8 mouse cellular contexts compared by ENCODE assay signal in genomic region chr11:84818085-84818960, GRCm38 (mm10). TPM values are rescaled to one million over a fixed set of nuclear protein-coding genes. Genes with fewer than 3 reads are reported as not detected.
A peak's percentile ranks its signal among the peaks of the same experiment; 100 is the strongest.
DNase-seq lines count a peak whose midpoint lies in the region; ATAC-seq and TF ChIP-seq lines count a peak whose summit lies in the region.

No protein-coding gene starts in this region.

- peak overlapping the region; percentile 82 for H3K4me3 ChIP-seq in ES-Bruce4 (ENCODE audit: low read depth, low read length)
- H3K4me3 ChIP-seq in forebrain, embryonic 12.5 days (replicated peaks), result peak overlapping the region; percentile 56
- peak overlapping the region; percentile 61 for H3K4me3 ChIP-seq in lung, adult 2 months (replicated peaks; ENCODE audit: extremely low read depth, low read depth, low read length)
- peak overlapping the region; percentile 75 for H3K4me3 ChIP-seq in neural tube, embryonic 15.5 days (replicated peaks)

- H3K4me1 ChIP-seq in ES-Bruce4 (ENCODE audit: control insufficient read depth, insufficient read depth, low read length), result no peaks in the 10 kb centered on the region
- peaks cover 16% of the 10 kb centered on the region for H3K4me1 ChIP-seq in forebrain, embryonic 12.5 days
- H3K4me1 ChIP-seq in lung, adult 2 months (ENCODE audit: control insufficient read depth, insufficient read depth, low read length), result peaks cover 3% of the 10 kb centered on the region; the same call in 1 of the 2 replicates
- H3K4me1 ChIP-seq in neural tube, embryonic 15.5 days, result peaks cover 15% of the 10 kb centered on the region

- H3K9me3 ChIP-seq in ES-Bruce4 (replicated peaks; ENCODE audit: control insufficient read depth, insufficient read depth, low read length, poor library complexity, severe bottlenecking), result no peaks in the 10 kb centered on the region
- no peaks in the 10 kb centered on the region for H3K9me3 ChIP-seq in forebrain, embryonic 12.5 days
- no peaks in the 10 kb centered on the region for H3K9me3 ChIP-seq in neural tube, embryonic 15.5 days (replicated peaks)

- TF ChIP-seq EP300 in ES-Bruce4 (IDR thresholded peaks at IDR 0.05; ENCODE audit: insufficient read depth, low read depth, low read length), result no peak

- peak overlapping the region; percentile 90 for H3K4me2 ChIP-seq in forebrain, embryonic 12.5 days
- peak overlapping the region; percentile 97 for H3K4me2 ChIP-seq in neural tube, embryonic 15.5 days

- WGBS in forebrain, embryonic 12.5 days, result under 1% methylated on average over 39 of the region's 39 CpGs
- WGBS in lung, adult 2 months, result under 1% methylated on average over 39 of the region's 39 CpGs
- under 1% methylated on average over 39 of the region's 39 CpGs for WGBS in neural tube, embryonic 15.5 days

- TF ChIP-seq CTCF in ES-Bruce4 (IDR thresholded peaks at IDR 0.05; ENCODE audit: low read depth, low read length), result peak; percentile 83
- TF ChIP-seq CTCF in lung, adult 2 months (IDR thresholded peaks at IDR 0.05; ENCODE audit: insufficient read depth, low read length), result peak; percentile 90

- peak; percentile 88 for DNase-seq in c-Kit-positive CD71-positive TER-119-positive erythroid progenitor cells, embryonic 14.5 days (ENCODE audit: low spot score)
- peak; percentile 79 to 84 for DNase-seq in heart, postnatal 14 days
- peak; percentile 63 to 74 for DNase-seq in layer of hippocampus, adult 18-20 months (ENCODE audit: low spot score in 2 of 2)
- DNase-seq in lung, adult 2 months, result peak; percentile 79
- DNase-seq in testis, postnatal 10 days (ENCODE audit: low spot score), result peak; percentile 78

- no peaks in the 10 kb centered on the region for H3K27me3 ChIP-seq in ES-Bruce4 (ENCODE audit: control insufficient read depth, insufficient read depth, low read length, poor library complexity, severe bottlenecking)
- no peaks in the 10 kb centered on the region for H3K27me3 ChIP-seq in forebrain, embryonic 12.5 days
- H3K27me3 ChIP-seq in neural tube, embryonic 15.5 days (replicated peaks), result no peaks in the 10 kb centered on the region

- TF ChIP-seq POLR2A in ES-Bruce4 (IDR thresholded peaks at IDR 0.05; ENCODE audit: insufficient read depth, low read length), result no peak
- TF ChIP-seq POLR2A in lung, adult 2 months (IDR thresholded peaks at IDR 0.05; ENCODE audit: borderline replicate concordance, extremely low read depth, low read depth, low read length), result 0 out of 2 replicates have a peak, but pooled peaks have one; percentile 47

- intact Hi-C loops in heart, postnatal 14 days (cut with DNase I), result loop anchor here (5.0 kb wide), 1 partner anchor 391 kb away; no protein-coding TSS in a partner anchor

- ATAC-seq in forebrain, embryonic 12.5 days (ENCODE audit: low FRiP score), result peak; percentile 45
- peak; percentile 71 for ATAC-seq in neural tube, embryonic 15.5 days (ENCODE audit: low FRiP score)

- no peaks in the 10 kb centered on the region for H3K36me3 ChIP-seq in ES-Bruce4 (ENCODE audit: control insufficient read depth, insufficient read depth, low read length, poor library complexity, severe bottlenecking)
- H3K36me3 ChIP-seq in forebrain, embryonic 12.5 days (replicated peaks), result no peaks in the 10 kb centered on the region; the same call in 1 of the 2 replicates
- H3K36me3 ChIP-seq in neural tube, embryonic 15.5 days, result no peaks in the 10 kb centered on the region

- H3K27ac ChIP-seq in ES-Bruce4 (ENCODE audit: insufficient read depth, low read length), result peak overlapping the region; percentile 35; the same call in 1 of the 2 replicates
- peak overlapping the region; percentile 38; the same call in 1 of the 2 replicates for H3K27ac ChIP-seq in forebrain, embryonic 12.5 days
- H3K27ac ChIP-seq in neural tube, embryonic 15.5 days (replicated peaks), result peak overlapping the region; percentile 74

- peak overlapping the region; percentile 78 for H3K9ac ChIP-seq in ES-Bruce4 (ENCODE audit: low read depth, poor library complexity, severe bottlenecking)
- peak overlapping the region; percentile 72 for H3K9ac ChIP-seq in forebrain, embryonic 12.5 days
- H3K9ac ChIP-seq in neural tube, embryonic 15.5 days (replicated peaks), result peak overlapping the region; percentile 66

RNA-seq across cellular contexts. Expression of gene Mrm1, which starts 1.0 kb away (rescaled TPM):
- polyA plus RNA-seq in ES-Bruce4 (2011; ENCODE audit: insufficient read depth, insufficient read length, low read depth, missing spikeins), result 9.1 and 10.3 TPM in 2 replicates
- 10.5 and 10.7 TPM in 2 replicates for polyA plus RNA-seq in forebrain, embryonic 12.5 days (2016; fragmentation: Nextera tagmentation; extraction: Ambion mirVana)
- 10 to 100 TPM; 16.6 to 22.8 TPM for total RNA-seq in heart, postnatal 14 days (2021)
- 10 to 100 TPM in 1 of 2 experiments, 1 to 10 TPM in 1; 9.0 to 13.0 TPM for total RNA-seq in layer of hippocampus, adult 18-20 months (2021)
- 7.2 and 8.7 TPM in 2 replicates for polyA plus RNA-seq in lung, adult 2 months (2012; rRNA removed)
- 19.2 and 19.6 TPM in 2 replicates for polyA plus RNA-seq in neural tube, embryonic 15.5 days (2015; fragmentation: Nextera tagmentation; extraction: Ambion mirVana)

RNA-seq across cellular contexts. Expression of gene Dhrs11, which starts 10.5 kb away (rescaled TPM):
- polyA plus RNA-seq in ES-Bruce4 (2011; ENCODE audit: insufficient read depth, insufficient read length, low read depth, missing spikeins), result 5.0 and 7.0 TPM in 2 replicates
- 4.8 and 5.8 TPM in 2 replicates for polyA plus RNA-seq in forebrain, embryonic 12.5 days (2016; fragmentation: Nextera tagmentation; extraction: Ambion mirVana)
- total RNA-seq in heart, postnatal 14 days (2021), result 100 to 1,000 TPM; 114 to 125 TPM
- total RNA-seq in layer of hippocampus, adult 18-20 months (2021), result 1 to 10 TPM; 5.3 to 5.8 TPM
- polyA plus RNA-seq in lung, adult 2 months (2012; rRNA removed), result 19.5 and 21.3 TPM in 2 replicates
- 11.8 and 16.2 TPM in 2 replicates for polyA plus RNA-seq in neural tube, embryonic 15.5 days (2015; fragmentation: Nextera tagmentation; extraction: Ambion mirVana)

RNA-seq across cellular contexts. Expression of gene Ggnbp2, which starts 52.3 kb away (rescaled TPM):
- polyA plus RNA-seq in ES-Bruce4 (2011; ENCODE audit: insufficient read depth, insufficient read length, low read depth, missing spikeins), result 86.0 and 89.8 TPM in 2 replicates
- polyA plus RNA-seq in forebrain, embryonic 12.5 days (2016; fragmentation: Nextera tagmentation; extraction: Ambion mirVana), result 64.9 and 71.6 TPM in 2 replicates
- 10 to 100 TPM; 49.6 to 55.7 TPM for total RNA-seq in heart, postnatal 14 days (2021)
- 10 to 100 TPM; 80.6 to 88.2 TPM for total RNA-seq in layer of hippocampus, adult 18-20 months (2021)
- polyA plus RNA-seq in lung, adult 2 months (2012; rRNA removed), result 28.1 and 42.2 TPM in 2 replicates
- 76.2 and 81.4 TPM in 2 replicates for polyA plus RNA-seq in neural tube, embryonic 15.5 days (2015; fragmentation: Nextera tagmentation; extraction: Ambion mirVana)

Comparison
In these comparisons a context has a peak if more than half of its experiments do, and no peak if none do; other contexts are left out.
1. Peak in every context shown above with its lines: DNase-seq, ATAC-seq, H3K4me3 ChIP-seq and H3K27ac ChIP-seq.